Mouse (Mus musculus): ENCODE data around the gene Aknad1.
A peak's percentile ranks its signal among the peaks of the same experiment; 100 is the strongest.

Aknad1 gene

DNA sequence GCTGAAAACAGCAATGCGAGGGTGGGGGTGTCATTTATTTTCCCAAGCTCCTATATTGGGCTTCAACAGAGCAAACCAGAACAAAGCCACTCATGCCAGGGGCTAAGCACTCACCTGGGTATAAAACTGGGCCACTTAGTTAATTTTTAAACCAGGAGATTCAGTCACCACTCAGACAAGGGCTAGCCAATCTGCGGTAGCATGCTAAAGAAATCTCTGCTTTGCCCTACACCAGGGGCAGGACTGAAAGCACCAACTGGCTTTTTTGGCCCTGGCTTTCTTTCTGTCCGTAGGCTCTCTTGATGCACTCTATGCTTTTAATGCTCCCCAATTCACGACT, 49.0 kb downstream of the Aknad1 start:
- DNase-seq: no peak

DNA sequence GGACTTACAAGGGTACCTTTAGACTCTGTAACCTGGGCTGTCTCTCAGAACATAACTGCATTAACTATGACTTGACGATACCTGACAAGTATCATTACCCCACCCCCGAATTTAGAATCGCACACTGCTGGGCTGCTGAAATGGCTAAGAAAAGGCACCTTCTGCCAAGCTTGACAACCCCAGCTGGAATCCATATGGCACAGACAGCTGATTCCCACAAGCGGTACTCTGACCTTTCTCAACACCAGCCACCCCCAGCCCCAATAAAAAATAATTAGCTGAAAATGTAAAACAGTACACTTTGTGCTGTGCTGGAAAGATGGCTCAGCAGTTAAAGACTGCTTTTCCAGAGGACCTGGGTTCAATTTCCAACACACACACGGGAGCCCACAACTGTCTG, 49.8 kb downstream of the Aknad1 start:
- DNase-seq: peak; percentile 53

DNA sequence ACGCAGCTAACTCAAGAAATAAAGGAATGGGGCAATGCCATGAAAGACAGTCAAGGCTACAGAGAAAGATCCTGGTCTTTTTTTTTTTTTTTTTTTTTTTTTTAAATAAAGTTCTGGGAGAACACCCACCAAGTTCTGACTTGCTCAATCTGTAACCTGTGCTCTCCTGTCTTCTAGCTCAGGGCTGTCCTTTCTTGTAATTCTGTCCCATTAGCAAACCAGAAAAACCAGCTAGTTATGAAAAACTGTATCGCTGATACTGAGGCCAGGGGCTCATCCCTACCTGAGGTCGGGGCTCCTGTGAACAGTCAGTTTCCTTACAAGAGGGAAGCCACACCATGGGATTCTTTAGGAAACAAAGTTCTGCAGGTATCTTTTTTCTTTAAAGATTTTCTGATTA, 51.0 kb downstream of the Aknad1 start:
- DNase-seq: no peak

DNA sequence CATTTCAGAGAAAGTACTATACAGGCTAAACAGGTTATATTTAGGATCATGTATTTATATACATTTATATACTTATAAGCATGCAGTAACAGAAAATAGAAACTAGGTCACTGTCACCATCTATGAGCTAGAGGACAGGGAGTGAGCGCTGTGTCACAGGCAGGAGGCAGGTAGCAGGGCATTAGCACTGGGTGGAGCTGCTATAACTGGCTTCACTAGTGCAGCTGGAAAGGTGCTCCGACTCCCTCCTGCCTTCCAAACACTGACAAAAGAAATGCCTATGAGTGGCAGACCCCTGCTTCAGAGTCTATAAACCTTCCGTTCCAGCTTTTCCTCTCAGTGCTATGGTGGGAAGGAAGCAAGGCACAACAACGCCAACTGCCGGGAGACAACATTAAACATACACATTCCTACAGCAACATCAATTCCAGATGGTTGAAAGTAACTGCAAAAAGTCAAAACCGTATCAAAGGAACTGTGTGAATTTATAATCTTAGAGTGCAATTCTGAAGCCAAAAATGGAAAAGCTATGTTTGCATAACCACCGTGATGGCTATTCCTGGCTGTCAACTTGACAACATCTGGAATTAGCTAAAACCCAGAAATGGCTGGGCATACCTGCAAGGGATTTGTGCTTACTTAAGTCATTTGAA, 51.7 kb downstream of the Aknad1 start:
- no peak for DNase-seq

DNA sequence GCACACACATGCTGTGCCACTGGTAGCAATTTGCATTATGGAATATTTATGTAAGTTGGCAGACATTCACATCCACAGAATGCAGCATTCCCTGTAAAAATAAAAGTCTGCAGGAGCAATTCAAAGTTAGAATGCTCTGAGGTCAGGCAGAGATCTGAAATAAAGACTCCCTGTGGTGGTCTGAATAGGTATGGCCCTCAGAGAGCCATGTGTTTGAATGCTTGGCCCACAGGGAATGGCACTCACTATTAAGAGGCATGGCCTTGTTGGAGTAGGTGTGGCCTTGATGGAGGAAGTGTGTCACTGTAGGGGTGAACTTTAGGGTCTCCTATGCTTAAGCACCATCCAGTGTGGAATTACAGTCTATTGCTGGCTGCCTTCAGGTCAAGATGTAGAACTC, 53.0 kb downstream of the Aknad1 start:
- no peak for DNase-seq

DNA sequence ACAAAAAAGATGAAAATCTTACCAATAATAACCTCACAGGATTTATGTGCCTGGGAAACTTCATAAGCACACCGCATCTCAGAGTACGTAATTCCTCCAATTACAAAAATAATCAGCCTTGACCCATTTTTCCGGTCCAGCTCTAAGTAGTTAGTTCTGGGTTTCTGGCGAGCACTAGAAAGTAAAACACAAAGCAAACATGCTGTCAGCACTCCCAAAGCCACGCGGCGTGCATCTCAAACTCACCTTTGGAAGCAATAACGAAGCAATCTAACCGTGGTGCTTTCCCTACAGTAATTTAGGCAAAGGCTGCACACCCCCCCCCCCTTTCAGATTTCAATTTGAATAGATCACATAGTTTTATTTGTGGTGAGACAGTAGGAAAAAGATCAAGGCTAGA, 55.3 kb downstream of the Aknad1 start:
- no peak for DNase-seq

DNA sequence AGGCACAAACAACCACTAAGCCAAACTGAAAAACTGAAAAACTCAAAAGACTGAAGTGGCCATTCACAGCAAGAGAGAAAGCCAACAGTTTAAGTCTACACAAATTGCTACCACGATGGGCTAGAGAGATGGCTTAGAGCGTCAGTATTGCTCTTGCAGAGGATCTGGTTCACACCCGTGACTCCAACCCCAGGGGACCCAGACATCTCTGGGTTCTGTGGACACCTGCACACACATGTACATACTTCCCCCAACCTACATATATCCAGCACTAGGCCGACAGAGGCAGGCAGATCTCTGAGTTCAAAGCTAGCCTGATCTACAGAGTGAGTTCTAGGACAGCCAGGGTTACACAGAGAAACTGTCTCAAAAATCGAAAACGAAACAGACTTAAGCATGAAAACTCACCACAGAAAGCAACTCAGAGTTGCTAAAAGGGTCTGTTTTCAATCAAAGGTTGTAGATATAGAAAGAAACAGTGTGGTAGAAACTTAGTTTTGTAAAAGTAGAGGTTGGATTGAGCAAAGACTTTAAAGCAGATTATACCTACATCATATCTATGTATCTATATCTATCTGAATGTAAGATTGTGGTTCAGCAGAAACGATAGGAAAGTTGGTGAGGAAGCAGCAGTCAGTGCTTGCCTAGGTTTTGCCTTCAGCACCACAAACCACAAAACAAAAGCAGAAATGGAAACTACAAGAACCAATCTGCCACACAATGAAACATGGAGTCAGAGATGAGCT, 56.3 kb downstream of the Aknad1 start:
- DNase-seq: no peak

DNA sequence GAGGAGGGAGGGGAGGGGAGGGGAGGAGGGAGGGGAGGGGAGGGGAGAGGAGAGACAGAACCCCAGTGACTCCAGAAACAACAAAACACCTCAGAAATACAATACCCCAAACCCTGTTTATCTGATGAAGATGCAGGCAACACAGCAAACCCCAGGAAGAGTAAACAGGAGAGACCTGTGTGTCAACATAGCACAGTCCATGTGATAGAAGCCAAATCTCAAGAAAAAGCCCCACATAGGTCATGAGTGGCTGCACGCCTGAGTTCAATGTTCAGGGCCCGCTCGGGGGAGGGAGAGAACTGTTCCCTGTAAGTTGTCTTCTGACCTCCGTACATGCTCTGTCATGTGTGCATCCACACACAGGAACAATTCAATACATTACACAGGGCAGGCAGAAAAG, 56.9 kb downstream of the Aknad1 start:
- DNase-seq: no peak

DNA sequence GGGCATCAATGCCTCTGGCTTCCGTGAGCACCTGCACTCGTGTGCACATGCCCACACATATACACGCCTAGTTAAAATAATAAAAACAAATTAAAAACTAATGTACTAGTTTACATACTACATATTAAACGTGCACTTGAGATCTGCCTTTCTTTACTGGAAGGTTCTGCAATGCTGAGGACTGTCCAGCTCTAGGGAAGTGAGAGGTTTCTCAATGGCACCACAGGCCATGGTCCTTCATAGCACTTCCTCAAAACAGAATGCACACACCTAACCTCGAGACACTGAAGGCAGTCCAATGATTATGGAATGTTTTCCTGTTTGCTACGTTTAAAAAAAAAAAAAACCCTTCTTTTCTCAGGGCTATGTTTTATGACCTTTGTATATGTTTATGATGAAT, 58.3 kb downstream of the Aknad1 start:
- no peak for DNase-seq

DNA sequence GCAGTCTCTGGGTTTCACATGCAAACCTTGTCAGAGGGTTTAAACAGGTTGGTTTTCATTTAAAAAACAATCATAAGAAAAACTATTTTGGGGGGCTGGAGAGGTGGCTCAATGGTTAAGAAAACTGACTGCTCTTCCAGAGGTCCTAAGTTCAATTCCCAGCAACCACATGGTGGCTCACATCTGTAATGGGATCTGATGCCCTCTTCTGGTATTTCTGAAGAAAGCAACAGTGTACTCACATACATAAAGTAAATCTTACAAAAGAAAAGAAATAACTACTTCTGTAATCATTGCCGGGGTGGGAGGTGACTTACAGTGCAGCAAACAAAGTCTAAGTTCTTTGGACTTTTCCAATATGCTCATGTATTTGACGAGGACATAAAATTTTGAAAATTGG, 58.9 kb downstream of the Aknad1 start:
- no peak for DNase-seq

DNA sequence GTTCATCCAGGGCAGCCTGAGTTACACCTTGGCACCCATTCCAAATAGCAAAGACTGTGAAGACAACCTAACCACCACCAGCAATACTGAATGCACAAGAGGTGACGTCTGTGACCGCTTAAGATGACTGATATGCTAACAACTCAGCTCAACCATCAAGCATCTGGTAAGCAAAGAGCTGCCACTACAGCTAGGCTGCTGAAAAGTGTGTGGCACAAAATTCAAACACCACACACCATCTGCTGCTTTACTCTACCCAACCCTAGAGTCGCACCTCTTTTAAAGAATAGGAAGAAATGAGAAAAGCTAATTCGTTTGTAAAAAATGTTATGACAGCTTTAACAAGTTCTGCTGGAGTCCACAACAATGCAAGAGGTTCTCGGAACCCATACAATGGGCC, 66.2 kb downstream of the Aknad1 start:
- DNase-seq: no peak

DNA sequence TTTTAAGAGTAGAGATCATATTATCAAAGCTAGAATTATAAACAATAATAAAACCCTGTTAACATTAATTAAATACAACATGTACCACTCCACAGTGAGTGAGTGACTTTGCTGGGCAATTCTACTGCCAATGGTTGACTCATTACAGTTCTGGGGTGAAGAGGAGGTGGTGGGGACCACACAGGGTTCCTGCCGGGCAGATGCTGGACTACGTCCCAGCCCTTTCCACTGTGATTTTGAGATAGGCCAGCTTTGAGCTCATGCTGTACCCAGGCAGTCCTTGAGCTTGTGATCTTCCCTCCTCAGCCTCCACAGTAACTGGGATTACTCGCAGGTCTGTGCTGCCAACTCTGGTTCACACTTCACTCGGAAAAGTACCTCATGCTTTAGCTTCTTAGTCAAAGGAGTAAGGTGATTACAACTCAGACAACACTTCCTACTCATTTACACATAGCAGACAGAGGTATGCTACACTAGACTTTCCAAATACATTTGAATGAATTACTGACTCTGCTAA, 71.3 kb downstream of the Aknad1 start:
- no peak for DNase-seq

DNA sequence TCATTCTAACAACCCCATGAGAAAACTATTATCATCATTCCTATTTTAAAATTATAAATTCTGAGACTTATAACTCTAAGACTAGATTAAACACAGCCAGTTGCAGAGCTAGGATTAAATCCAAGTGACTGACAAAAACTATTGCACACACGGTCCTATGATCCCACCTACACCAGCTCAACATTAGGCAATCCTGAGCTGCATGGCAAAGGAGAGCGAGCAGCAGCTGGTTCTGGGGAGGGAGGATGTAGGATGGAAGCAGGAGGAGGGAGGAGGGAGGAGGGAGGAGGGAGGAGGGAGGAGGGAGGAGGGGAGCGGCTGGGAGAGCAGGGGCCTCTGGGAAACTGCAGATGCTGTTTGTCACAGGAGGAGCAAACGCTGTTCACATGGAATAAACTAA, 76.2 kb downstream of the Aknad1 start:
- no peak for DNase-seq

DNA sequence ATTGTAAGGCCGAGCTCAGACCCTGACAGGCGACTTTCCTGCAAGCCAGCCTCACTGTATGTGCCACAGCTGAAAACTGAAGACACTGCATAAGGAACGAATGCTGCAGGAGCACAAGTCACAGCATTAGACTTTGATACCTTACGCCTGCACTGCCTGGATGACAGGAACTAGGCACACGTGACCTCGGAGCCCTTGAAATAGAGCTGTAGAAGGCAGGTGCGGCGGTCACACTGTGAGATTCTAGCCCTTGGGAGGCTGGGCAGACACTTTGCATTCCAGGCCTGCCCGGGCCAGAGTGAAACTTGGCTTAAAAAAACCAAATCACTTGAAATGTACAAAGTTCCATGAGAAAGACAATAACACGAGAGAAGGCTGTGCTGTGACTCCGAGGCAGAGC, 91.0 kb downstream of the Aknad1 start:
- no peak for DNase-seq

DNA sequence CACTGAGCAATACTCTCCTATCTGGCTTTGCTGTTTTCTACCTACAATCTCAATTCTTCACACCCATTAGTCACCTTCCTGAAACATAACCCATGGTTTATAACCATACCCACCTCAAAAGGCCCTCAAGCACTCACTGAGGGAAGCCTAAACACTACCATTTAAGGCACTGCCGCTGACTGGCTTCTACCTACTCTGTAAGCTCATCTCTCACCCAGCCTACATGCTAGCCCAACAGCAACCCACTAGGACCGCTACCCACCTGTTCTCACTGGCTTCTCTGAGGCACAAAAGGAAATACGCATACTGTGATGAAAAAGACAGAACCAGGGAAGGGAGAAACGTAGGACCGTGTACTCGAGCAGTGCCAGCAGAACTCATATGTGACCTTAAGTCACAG, 92.3 kb downstream of the Aknad1 start:
- no peak for DNase-seq

All from embryo, embryonic 11 days (tissue).